Mouse (Mus musculus): ENCODE measurements at regions not wholly inside any gene's neighbourhood (a gene's known extent, or its start where the extent isn't known, plus 50 kb on each side); places are given as distances from the start of the nearest gene placed in this dataset.

- TF ChIP-seq POLR2A (IDR thresholded peaks at IDR 0.05; ENCODE audit: borderline replicate concordance, extremely low read depth, insufficient read depth, insufficient read length, poor library complexity, severe bottlenecking) (no peak), CTCF (IDR thresholded peaks at IDR 0.05; ENCODE audit: borderline replicate concordance, extremely low read depth, insufficient read depth, insufficient read length) (no peak)
- DNase-seq (ENCODE audit: low read depth), result peak; percentile 48
Measured at GRCm38 (mm10) chr14:25141933-25142332, 317.1 kb upstream of the Zmiz1 start.

GRCm38 (mm10) chr14:25143051-25143450 is 315.9 kb upstream of the Zmiz1 start:
- no peak for DNase-seq (ENCODE audit: low read depth)
- TF ChIP-seq POLR2A (IDR thresholded peaks at IDR 0.05; ENCODE audit: borderline replicate concordance, extremely low read depth, insufficient read depth, insufficient read length, poor library complexity, severe bottlenecking) (no peak), CTCF (IDR thresholded peaks at IDR 0.05; ENCODE audit: borderline replicate concordance, extremely low read depth, insufficient read depth, insufficient read length) (no peak)

GRCm38 (mm10) chr14:25147731-25148130 is 311.3 kb upstream of the Zmiz1 start:
- TF ChIP-seq POLR2A (IDR thresholded peaks at IDR 0.05; ENCODE audit: borderline replicate concordance, extremely low read depth, insufficient read depth, insufficient read length, poor library complexity, severe bottlenecking) (no peak), CTCF (IDR thresholded peaks at IDR 0.05; ENCODE audit: borderline replicate concordance, extremely low read depth, insufficient read depth, insufficient read length) (no peak)
- no peak for DNase-seq (ENCODE audit: low read depth)

DNA sequence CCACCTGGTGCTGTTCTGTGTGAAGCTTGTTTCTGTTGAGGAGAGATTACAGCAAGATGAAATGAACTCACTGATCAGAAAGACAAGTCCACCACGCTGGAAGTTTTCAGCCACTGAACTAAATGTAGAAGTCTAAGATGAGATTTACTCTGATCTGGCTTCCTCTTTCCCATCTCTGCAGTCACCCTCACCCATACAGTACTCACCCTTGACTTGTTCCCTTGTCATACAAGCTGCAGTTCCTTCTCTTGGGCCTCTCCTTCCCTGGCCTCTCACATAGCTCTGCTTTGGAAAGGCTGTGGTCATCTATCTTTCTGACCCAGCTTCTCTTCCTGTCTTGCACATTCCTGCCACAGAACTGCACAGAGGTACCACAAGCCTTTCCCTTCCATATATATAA is 308.0 kb upstream of the Zmiz1 start:
- DNase-seq (ENCODE audit: low read depth), result no peak
- TF ChIP-seq CTCF (IDR thresholded peaks at IDR 0.05; ENCODE audit: borderline replicate concordance, extremely low read depth, insufficient read depth, insufficient read length) (no peak), POLR2A (IDR thresholded peaks at IDR 0.05; ENCODE audit: borderline replicate concordance, extremely low read depth, insufficient read depth, insufficient read length, poor library complexity, severe bottlenecking) (no peak)

- no peak for TF ChIP-seq POLR2A (IDR thresholded peaks at IDR 0.05; ENCODE audit: borderline replicate concordance, extremely low read depth, insufficient read depth, insufficient read length, poor library complexity, severe bottlenecking)
- TF ChIP-seq CTCF (IDR thresholded peaks at IDR 0.05; ENCODE audit: borderline replicate concordance, extremely low read depth, insufficient read depth, insufficient read length), result no peak
- no peak for DNase-seq (ENCODE audit: low read depth)
Measured at GRCm38 (mm10) chr14:25151485-25151884, 307.5 kb upstream of the Zmiz1 start.

- no peak for DNase-seq (ENCODE audit: low read depth)
- no peak for TF ChIP-seq CTCF (IDR thresholded peaks at IDR 0.05; ENCODE audit: borderline replicate concordance, extremely low read depth, insufficient read depth, insufficient read length)
- no peak for TF ChIP-seq POLR2A (IDR thresholded peaks at IDR 0.05; ENCODE audit: borderline replicate concordance, extremely low read depth, insufficient read depth, insufficient read length, poor library complexity, severe bottlenecking)
Measured at GRCm38 (mm10) chr14:25153573-25153972, 305.4 kb upstream of the Zmiz1 start.

DNA sequence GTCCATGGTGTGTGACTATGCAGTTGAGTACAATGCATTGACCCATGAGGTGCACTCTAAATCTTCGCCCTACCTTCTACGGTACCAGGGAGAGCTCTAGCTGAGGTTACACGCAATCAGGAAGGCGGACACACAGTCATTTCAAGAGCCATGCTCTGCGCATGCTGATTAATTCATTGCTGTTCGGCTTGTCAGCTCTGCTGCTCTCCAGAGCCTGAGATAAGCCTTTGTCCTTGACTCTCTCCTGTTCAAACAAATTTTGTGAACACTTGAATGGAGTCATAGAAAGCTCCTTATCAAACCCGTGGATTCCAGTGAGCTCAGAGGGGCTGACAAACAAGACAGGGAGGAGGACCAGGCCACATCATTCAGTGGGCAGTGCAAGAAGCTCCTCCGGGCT is 304.8 kb upstream of the Zmiz1 start:
- TF ChIP-seq CTCF (IDR thresholded peaks at IDR 0.05; ENCODE audit: borderline replicate concordance, extremely low read depth, insufficient read depth, insufficient read length) (no peak), POLR2A (IDR thresholded peaks at IDR 0.05; ENCODE audit: borderline replicate concordance, extremely low read depth, insufficient read depth, insufficient read length, poor library complexity, severe bottlenecking) (no peak)
- DNase-seq (ENCODE audit: low read depth), result peak; percentile 24

DNA sequence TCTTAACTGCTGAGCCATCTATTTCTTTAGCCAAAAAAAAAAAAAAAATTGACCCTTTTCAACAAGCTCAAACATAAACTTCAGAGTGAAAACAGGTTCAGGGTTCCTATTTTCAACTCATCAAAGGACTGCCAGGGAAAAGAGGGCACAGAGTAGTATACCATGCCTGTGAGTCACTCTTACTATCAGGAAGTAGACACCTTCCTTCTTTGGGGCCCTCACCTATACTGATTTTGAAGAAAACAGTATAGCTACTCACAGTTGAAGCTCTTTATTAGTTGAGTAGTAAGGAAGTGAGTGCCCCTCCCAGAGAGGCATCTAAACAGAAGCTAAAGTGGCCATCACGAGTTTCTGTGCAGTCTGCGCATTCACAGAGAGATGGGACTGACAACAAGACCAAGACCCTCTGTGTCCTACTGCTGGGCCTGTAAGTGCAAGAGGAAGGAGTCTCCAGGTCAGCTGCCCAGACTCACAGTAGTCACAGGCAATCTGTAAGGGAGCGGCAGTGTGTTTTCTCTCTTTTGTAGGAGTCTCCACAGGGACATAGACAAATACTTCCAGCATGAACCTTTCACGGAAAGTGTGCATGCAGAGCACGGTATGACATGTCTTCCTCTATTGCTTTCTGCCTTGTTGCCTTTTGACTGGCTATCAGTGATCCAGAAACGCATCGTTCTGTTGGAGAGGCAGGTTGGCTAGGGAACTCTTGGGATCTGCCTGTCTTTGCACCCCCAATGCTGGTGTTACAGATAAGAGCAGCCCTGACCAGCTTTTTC is 303.8 kb upstream of the Zmiz1 start:
- TF ChIP-seq CTCF (IDR thresholded peaks at IDR 0.05; ENCODE audit: borderline replicate concordance, extremely low read depth, insufficient read depth, insufficient read length) (no peak), POLR2A (IDR thresholded peaks at IDR 0.05; ENCODE audit: borderline replicate concordance, extremely low read depth, insufficient read depth, insufficient read length, poor library complexity, severe bottlenecking) (no peak)

GRCm38 (mm10) chr14:25156171-25156570 is 302.8 kb upstream of the Zmiz1 start:
- no peak for TF ChIP-seq POLR2A (IDR thresholded peaks at IDR 0.05; ENCODE audit: borderline replicate concordance, extremely low read depth, insufficient read depth, insufficient read length, poor library complexity, severe bottlenecking)
- TF ChIP-seq CTCF (IDR thresholded peaks at IDR 0.05; ENCODE audit: borderline replicate concordance, extremely low read depth, insufficient read depth, insufficient read length), result no peak
- peak; percentile 60 for DNase-seq (ENCODE audit: low read depth)

More for the DNA sequence above, 303.8 kb upstream of the Zmiz1 start:
- no peak for DNase-seq (ENCODE audit: low read depth)

- DNase-seq (ENCODE audit: low read depth), result no peak
- no peak for TF ChIP-seq CTCF (IDR thresholded peaks at IDR 0.05; ENCODE audit: borderline replicate concordance, extremely low read depth, insufficient read depth, insufficient read length)
- TF ChIP-seq POLR2A (IDR thresholded peaks at IDR 0.05; ENCODE audit: borderline replicate concordance, extremely low read depth, insufficient read depth, insufficient read length, poor library complexity, severe bottlenecking), result no peak
Measured at GRCm38 (mm10) chr14:25161684-25162321, 297.2 kb upstream of the Zmiz1 start.

- DNase-seq (ENCODE audit: low read depth), result no peak
- TF ChIP-seq POLR2A (IDR thresholded peaks at IDR 0.05; ENCODE audit: borderline replicate concordance, extremely low read depth, insufficient read depth, insufficient read length, poor library complexity, severe bottlenecking) (no peak), CTCF (IDR thresholded peaks at IDR 0.05; ENCODE audit: borderline replicate concordance, extremely low read depth, insufficient read depth, insufficient read length) (no peak)
Measured at GRCm38 (mm10) chr14:25166217-25166616, 292.8 kb upstream of the Zmiz1 start.

GRCm38 (mm10) chr14:25167604-25168003 is 291.4 kb upstream of the Zmiz1 start:
- TF ChIP-seq POLR2A (IDR thresholded peaks at IDR 0.05; ENCODE audit: borderline replicate concordance, extremely low read depth, insufficient read depth, insufficient read length, poor library complexity, severe bottlenecking) (no peak), CTCF (IDR thresholded peaks at IDR 0.05; ENCODE audit: borderline replicate concordance, extremely low read depth, insufficient read depth, insufficient read length) (no peak)
- peak; percentile 42 for DNase-seq (ENCODE audit: low read depth)

All from brain, embryonic 14.5 days (tissue).